Mouse (Mus musculus) brain, adult 2 months (tissue): ENCODE results near the gene Mup5.
A peak's percentile ranks its signal among the peaks of the same experiment; 100 is the strongest.
"Not testable (repeated sequence)": the region's sequence is repeated elsewhere in the genome, so short reads cannot be mapped to it uniquely, and the experiment has no call there.

Experiments used
- DNase-seq: peaks from one replicate; pipeline ENCODE4 v3.0.0; 2011; ENCODE audit warnings: low read depth, low spot score

The Mup5 gene

DNA sequence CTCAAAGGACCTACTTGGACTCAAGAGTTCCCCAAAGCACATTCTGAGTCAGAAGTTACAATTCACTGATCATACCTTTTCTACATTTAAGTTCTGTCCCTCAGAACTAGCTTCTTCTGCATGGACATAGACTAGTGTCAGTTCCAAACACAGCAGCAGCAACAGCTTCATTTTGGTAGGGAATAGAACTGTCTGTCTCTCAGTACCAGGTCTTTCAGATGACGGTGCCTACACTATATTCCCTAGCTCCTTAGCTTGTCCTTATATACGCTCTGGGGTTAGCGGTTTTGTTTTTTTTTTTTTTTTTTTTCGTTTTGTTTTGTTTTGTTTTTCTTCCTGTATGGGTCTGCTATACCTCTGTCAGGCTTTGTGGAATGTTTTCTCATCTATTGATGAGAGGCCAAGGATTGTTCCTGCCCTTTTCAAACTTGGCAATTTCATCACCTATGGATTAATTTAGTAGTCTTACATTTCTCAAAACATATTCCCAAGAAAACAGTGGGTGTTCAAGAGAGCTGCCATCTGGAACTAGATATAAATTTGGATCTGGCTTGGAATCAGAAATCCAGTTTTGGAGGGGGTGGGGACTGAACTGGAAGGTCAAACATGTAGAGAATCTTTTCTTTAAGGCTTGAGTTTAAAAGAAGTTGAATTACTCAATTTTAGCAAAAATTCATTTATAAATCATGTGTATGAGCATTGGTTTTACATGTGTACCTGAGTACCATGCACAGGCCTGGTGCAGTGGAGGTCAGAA lies at the start of gene Mup5:
Mup5 (minus strand) TSS at position 282 of the 757 bp plus-strand sequence.
- peak; percentile 72 for DNase-seq

GRCm38 (mm10) chr4:61858160-61858559 lies 23.1 kb upstream of the Mup5 start:
- peak; percentile 16 for DNase-seq

GRCm38 (mm10) chr4:61855831-61856698 lies 21.0 kb upstream of the Mup5 start:
- no peak for DNase-seq

- DNase-seq, result no peak
Measured at GRCm38 (mm10) chr4:61855344-61855743, 20.3 kb upstream of the Mup5 start.

DNA sequence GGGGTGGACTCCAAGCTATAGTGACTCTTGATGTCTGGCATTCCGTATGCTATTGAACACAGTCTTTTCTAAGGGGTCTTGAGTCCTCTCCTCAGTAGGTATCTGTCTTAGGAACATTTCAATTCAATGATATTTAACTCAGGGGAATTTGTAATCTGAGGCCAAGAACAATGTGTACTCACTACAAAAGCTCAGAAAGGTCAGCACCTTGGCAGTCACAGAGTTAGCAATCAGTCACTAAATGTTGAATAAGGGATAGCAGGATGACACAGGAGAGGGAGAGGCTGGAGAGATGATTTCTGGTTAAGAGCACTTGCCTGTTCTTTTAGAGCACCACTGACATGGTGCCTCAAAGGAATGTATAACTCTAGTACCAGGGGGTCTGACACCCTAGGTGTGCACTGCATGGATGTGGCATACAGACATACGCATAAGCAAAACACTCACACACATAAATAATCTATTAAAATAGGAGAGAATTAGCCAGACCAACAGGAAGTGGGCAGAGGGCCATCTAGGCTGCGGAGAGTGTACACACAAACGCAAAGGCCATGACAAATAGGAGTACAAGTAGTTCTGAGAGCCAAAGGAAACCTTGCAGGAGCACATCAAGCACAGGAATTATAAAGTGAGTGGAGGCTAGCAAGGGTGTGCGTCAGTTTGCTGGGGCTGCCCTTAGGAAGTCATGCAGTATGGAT lies 9.9 kb upstream of the Mup5 start:
- DNase-seq, result no peak

- no peak for DNase-seq
Measured at GRCm38 (mm10) chr4:61829211-61829610, 5.8 kb downstream of the Mup5 start.

DNA sequence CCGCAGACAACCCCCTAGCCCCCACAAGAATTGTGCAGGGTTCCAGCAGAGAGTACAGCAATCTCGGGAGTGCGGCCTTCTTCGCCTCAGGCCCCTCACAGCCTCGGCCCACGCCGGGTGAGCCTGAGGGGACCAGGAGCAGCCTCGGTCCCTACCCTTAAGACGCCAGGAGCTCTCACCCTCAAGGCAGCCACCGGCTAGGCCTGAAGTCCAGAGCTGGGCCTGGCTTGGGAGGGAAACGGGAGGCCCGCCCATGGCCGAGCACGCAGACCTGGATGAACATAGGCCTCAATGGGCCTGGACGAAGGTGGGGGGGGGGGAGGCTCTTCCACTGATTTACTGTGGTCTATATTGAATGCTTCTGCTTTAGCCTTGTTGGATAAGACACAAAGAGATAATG lies 11.8 kb downstream of the Mup5 start:
- no peak for DNase-seq

- DNase-seq, result not testable (repeated sequence)
Measured at GRCm38 (mm10) chr4:61822541-61822940, 12.5 kb downstream of the Mup5 start.

GRCm38 (mm10) chr4:61815602-61816001 lies 19.4 kb downstream of the Mup5 start:
- no peak for DNase-seq

GRCm38 (mm10) chr4:61813435-61813834 lies 21.6 kb downstream of the Mup5 start:
- no peak for DNase-seq

- DNase-seq, result peak; percentile 31
Measured at GRCm38 (mm10) chr4:61811193-61811592, 23.8 kb downstream of the Mup5 start.

DNA sequence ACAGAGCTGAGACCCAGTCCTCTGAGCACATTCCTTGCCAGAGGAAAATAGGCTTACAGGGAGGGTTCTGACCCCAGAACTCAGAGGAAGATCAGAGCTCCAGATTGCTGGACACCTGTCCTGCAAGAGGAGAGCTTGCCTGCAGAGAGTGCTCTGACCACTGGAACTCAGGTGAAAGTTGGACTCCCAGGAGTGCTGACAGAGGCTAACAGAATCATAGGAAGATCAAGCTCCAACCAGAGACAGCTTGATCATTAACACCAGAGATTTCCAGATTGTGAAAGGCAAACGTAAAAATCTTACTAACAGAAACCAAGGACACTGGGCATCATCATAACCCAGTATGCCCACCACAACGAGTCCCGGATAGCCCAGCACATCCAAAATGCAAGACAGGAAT lies 26.1 kb downstream of the Mup5 start:
- not testable (repeated sequence) for DNase-seq

- DNase-seq, result not testable (repeated sequence)
Measured at GRCm38 (mm10) chr4:61789699-61790098, 45.3 kb downstream of the Mup5 start.

DNA sequence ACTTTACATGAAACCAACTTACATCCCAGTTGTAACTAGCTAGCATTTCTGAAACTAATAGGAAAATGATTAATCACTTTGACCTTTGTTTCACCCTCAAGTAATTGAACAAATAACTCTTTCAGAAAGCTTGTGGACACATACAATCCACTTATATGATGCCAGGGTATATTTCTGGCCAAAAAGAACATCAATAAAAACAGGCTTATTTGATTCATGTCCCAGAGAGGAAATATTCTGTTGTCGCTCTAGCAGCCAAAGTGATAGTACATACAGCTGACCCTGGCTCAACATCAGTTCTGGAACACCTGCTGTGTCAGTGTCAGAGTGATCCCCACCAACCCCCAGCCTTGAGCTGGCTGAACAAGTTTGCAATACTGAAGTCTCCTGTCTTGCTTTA lies 50.8 kb downstream of the Mup5 start:
- not testable (repeated sequence) for DNase-seq

GRCm38 (mm10) chr4:61782169-61782568 lies 52.9 kb downstream of the Mup5 start, which contains the start of gene Mup19:
Gene Mup19 (minus strand): TSS chr4:61782269.
- DNase-seq, result not testable (repeated sequence)
